Mouse (Mus musculus) lung, adult 2 months (tissue): Measurements from ENCODE around the gene Dupd1.

Source experiments
- CTCF ChIP-seq: fragments of 200-500 bp; IDR thresholded peaks from 2 replicates; pipeline ENCODE4 v1.5.1; 2011; ENCODE audit warnings: mild to moderate bottlenecking, low read length, control low read depth; ENCODE audit not compliant: insufficient read depth
- POLR2A ChIP-seq: fragments of 200-500 bp; IDR thresholded peaks from 2 replicates; pipeline ENCODE4 v1.6.1; 2011; ENCODE audit warnings: low read depth, mild to moderate bottlenecking, control low read depth, low read length, borderline replicate concordance; ENCODE audit errors: extremely low read depth

DNA sequence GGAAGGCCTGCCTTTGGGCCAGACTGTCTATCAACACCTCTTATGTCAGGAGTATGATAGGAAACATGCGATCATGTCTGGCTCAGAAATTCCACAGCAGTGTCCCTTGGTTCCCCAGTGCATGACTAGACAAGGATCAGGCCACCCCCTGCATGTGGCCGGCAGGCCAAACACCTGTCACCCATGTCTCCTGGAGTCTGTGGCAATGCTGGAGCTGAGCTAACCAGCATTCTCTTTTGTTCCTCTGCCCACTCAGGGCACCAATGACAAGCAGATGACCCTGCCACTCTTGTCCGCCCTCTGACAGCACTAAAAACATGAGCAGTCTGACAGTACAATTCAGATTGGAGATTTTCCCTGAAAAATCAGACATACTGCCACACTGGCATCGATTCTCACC lies 30.5 kb downstream of the Dupd1 start:
- TF ChIP-seq CTCF, result no peak
- no peak for TF ChIP-seq POLR2A
